Mouse (Mus musculus) brown adipose tissue, adult 24 weeks (tissue): ENCODE results near the gene Med12l. TPM values are rescaled to one million over a fixed set of nuclear protein-coding genes. Genes with fewer than 3 reads are reported as not detected.

Source experiments
- H3K27ac ChIP-seq: fragments of 200-500 bp; replicated peaks from 2 replicates; pipeline ENCODE4 v1.5.1; 2012; ENCODE audit warnings: low read depth, mild to moderate bottlenecking, low read length
- H3K4me1 ChIP-seq: fragments of 200-500 bp; 2 replicates; pipeline ENCODE4 v1.6.1; 2012; ENCODE audit warnings: low read length, mixed read lengths; ENCODE audit not compliant: control insufficient read depth, insufficient read depth, insufficient read length
- H3K4me3 ChIP-seq: fragments of 200-500 bp; 2 replicates; pipeline ENCODE4 v1.5.1; 2012; ENCODE audit warnings: low read depth, mild to moderate bottlenecking, low read length, moderate library complexity; ENCODE audit not compliant: insufficient read depth
- polyA plus RNA-seq: library from polyadenylated mRNA; stranded (reverse); fragments of >200 nt; gene quantifications from 2 replicates; pipeline ENCODE4 v1.2.4, GENCODE M21; 2012; ENCODE audit not compliant: missing spikeins, insufficient read depth, insufficient read length

Med12l gene
- polyA plus RNA-seq, 1 experiment: 3.7 TPM

- no peak overlapping the region for H3K27ac ChIP-seq
- H3K4me3 ChIP-seq: peak overlapping the region; percentile 56
- H3K4me1 ChIP-seq: peaks cover 5% of the 10 kb centered on the region; the same call in 1 of the 2 replicates
These were observed 1.3 kb downstream of the Med12l start for GRCm38 (mm10) chr3:59006731-59007441.

DNA sequence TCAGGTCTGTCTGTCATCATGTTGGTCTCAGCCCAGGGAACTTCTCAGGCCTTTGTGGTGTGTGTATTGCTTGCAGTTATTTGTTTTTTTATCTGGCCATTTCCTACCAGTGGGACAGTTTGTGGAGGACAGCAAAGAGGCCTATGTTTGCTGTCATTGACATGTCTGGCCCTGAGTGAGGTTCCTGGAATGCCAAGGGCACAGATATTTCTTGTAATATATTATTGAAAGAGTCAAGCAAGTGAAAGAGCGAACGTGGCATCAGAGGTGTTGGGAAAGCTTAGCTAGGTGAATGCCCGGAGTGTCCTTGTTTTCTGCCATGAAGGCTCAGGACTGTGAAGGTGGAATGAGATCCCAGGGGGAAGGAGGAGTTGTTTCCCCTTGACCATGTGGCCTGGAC lies 4.7 kb downstream of the Med12l start:
- H3K4me3 ChIP-seq: no peak overlapping the region
- H3K4me1 ChIP-seq: no peaks in the 10 kb centered on the region
- H3K27ac ChIP-seq: no peak overlapping the region

- H3K27ac ChIP-seq: no peak overlapping the region
- no peak overlapping the region for H3K4me3 ChIP-seq
- H3K4me1 ChIP-seq: no peaks in the 10 kb centered on the region
These were observed 10.2 kb downstream of the Med12l start for GRCm38 (mm10) chr3:59015698-59016412.

DNA sequence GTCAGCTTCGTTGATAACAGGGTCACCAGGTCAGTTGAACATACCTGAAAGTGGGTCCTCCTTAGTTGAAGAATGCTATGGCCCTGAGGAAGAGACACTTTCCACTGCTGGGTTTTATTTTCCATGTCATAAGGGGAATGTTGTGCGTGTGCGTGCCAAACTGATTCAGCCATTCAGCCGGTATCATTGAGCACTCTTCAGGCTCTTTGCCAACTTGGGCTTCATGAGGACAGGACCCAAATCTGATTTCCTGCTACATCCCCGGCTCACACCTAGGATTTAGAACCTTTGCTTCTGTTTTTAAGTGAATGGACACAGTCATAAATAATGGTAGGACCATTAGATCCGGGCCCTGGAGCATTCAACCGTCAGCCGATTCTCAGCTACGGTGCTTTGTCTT lies 10.9 kb downstream of the Med12l start:
- Histone ChIP-seq H3K27ac (no peak overlapping the region), H3K4me1 (no peaks in the 10 kb centered on the region), H3K4me3 (no peak overlapping the region)

GRCm38 (mm10) chr3:59021236-59021635 lies 15.6 kb downstream of the Med12l start:
- Histone ChIP-seq H3K4me3 (no peak overlapping the region), H3K4me1 (no peaks in the 10 kb centered on the region), H3K27ac (no peak overlapping the region)

- H3K4me1 ChIP-seq: peaks cover 1% of the 10 kb centered on the region; the same call in 1 of the 2 replicates
- H3K27ac ChIP-seq: no peak overlapping the region
- no peak overlapping the region for H3K4me3 ChIP-seq
These were observed 16.6 kb downstream of the Med12l start for GRCm38 (mm10) chr3:59022251-59022650.

GRCm38 (mm10) chr3:59022971-59023370 lies 17.3 kb downstream of the Med12l start:
- H3K4me1 ChIP-seq: peaks cover 2% of the 10 kb centered on the region; the same call in 1 of the 2 replicates
- H3K4me3 ChIP-seq: no peak overlapping the region
- no peak overlapping the region for H3K27ac ChIP-seq

- no peak overlapping the region for H3K4me3 ChIP-seq
- H3K4me1 ChIP-seq: peaks cover 2% of the 10 kb centered on the region; the same call in 1 of the 2 replicates
- H3K27ac ChIP-seq: no peak overlapping the region
These were observed 19.0 kb downstream of the Med12l start for GRCm38 (mm10) chr3:59024531-59025192.

DNA sequence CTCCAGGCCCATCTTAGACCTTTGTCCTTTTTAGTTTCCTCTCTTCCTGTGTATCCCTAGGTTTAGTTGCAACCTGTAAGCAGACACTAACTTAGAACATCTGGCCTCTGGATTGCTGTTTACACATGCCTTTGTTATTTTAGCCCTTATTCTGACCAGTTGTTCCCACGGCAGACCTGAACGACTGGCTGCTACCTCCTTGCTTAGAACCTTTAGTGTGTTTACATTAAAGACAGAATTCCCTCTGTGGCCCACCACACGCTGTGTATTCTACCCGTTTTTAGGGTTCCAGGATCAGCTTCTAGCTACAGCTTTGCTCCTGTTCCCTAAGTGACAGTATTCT lies 19.5 kb downstream of the Med12l start:
- no peak overlapping the region for H3K27ac ChIP-seq
- H3K4me3 ChIP-seq: no peak overlapping the region
- H3K4me1 ChIP-seq: peaks cover 2% of the 10 kb centered on the region; the same call in 1 of the 2 replicates

GRCm38 (mm10) chr3:59028696-59029095 lies 23.1 kb downstream of the Med12l start:
- Histone ChIP-seq H3K4me3 (no peak overlapping the region), H3K4me1 (peaks cover 2% of the 10 kb centered on the region; the same call in 1 of the 2 replicates), H3K27ac (no peak overlapping the region)

GRCm38 (mm10) chr3:59030986-59031385 lies 25.4 kb downstream of the Med12l start:
- peaks cover 2% of the 10 kb centered on the region; the same call in 1 of the 2 replicates for H3K4me1 ChIP-seq
- H3K4me3 ChIP-seq: no peak overlapping the region
- no peak overlapping the region for H3K27ac ChIP-seq

- Histone ChIP-seq H3K27ac (no peak overlapping the region), H3K4me1 (no peaks in the 10 kb centered on the region), H3K4me3 (no peak overlapping the region)
These were observed 35.9 kb downstream of the Med12l start for GRCm38 (mm10) chr3:59041487-59041886.

- H3K27ac ChIP-seq: no peak overlapping the region
- no peak overlapping the region for H3K4me3 ChIP-seq
- no peaks in the 10 kb centered on the region for H3K4me1 ChIP-seq
These were observed 49.4 kb downstream of the Med12l start for GRCm38 (mm10) chr3:59054834-59055535.

DNA sequence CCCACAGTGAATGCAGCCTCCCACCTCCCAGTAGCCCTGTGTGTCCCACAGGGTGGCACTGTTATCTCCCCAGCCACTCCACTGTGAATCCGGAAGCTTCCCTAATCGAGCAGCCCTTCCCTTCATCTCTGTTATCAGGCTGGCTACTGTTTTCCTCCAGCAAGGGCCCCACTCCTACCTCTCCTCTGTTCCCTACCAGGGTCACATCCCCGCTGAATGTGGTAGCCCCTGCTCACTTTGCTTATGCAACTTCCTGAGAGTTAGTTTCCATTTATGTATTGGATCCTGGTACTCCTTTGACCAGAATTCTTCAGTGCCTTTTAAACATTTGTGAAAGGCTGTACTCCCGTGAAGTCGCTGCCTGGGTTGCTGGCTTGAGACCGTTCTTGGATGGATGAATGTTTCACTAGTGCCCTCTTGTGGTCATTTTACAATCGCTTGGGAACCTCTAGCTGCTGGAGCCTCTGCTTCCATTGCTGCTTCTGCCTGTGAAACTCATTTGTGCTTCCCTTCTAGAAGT lies 53.5 kb downstream of the Med12l start:
- H3K4me3 ChIP-seq: no peak overlapping the region
- H3K27ac ChIP-seq: no peak overlapping the region
- H3K4me1 ChIP-seq: no peaks in the 10 kb centered on the region

- no peak overlapping the region for H3K4me3 ChIP-seq
- H3K4me1 ChIP-seq: no peaks in the 10 kb centered on the region
- H3K27ac ChIP-seq: no peak overlapping the region
These were observed 54.5 kb downstream of the Med12l start for GRCm38 (mm10) chr3:59060131-59060530.
